Mouse (Mus musculus) hindbrain, postnatal 0 days (tissue): Measurements from ENCODE around the gene Szrd1. TPM values are rescaled to one million over a fixed set of nuclear protein-coding genes. Genes with fewer than 3 reads are reported as not detected.

Experiments used
- ATAC-seq: fragments of 200-750 bp; cut with Nextera tagmentation; 2 replicates; pipeline ENCODE4 v1.8.0; 2017; ENCODE audit warnings: mild to moderate bottlenecking, moderate TSS enrichment, moderate library complexity
- DNase-seq: peaks from one replicate; pipeline ENCODE4 v3.0.0-alpha.2; 2015; ENCODE audit warnings: low spot score
- H3K27ac ChIP-seq: fragments of 300-500 bp; sonication (generic); 2 replicates; pipeline ENCODE4 v1.5.1; 2014; ENCODE audit warnings: mild to moderate bottlenecking
- H3K27me3 ChIP-seq: fragments of 300-500 bp; sonication (generic); 2 replicates; pipeline ENCODE4 v1.6.1; 2014; ENCODE audit warnings: low read length, mixed read lengths; ENCODE audit not compliant: insufficient read depth
- H3K36me3 ChIP-seq: fragments of 300-500 bp; sonication (generic); 2 replicates; pipeline ENCODE4 v1.6.1; 2014; ENCODE audit warnings: low read length, mixed read lengths; ENCODE audit not compliant: insufficient read depth
- H3K4me1 ChIP-seq: fragments of 300-500 bp; sonication (generic); 2 replicates; pipeline ENCODE4 v1.6.1; 2014; ENCODE audit warnings: antibody characterized with exemption, low read length, mixed read lengths; ENCODE audit not compliant: insufficient read depth
- H3K4me2 ChIP-seq: fragments of 300-500 bp; sonication (generic); 2 replicates; pipeline ENCODE4 v1.6.1; 2014; ENCODE audit warnings: low read depth, mild to moderate bottlenecking, low read length, moderate library complexity, mixed read lengths
- H3K4me3 ChIP-seq: fragments of 300-500 bp; sonication (generic); 2 replicates; pipeline ENCODE4 v1.5.1; 2014; ENCODE audit warnings: low read length
- H3K9ac ChIP-seq: fragments of 300-500 bp; sonication (generic); replicated peaks from 2 replicates; pipeline ENCODE4 v1.6.1; 2014; ENCODE audit warnings: mild to moderate bottlenecking, low read length, moderate library complexity, mixed read lengths
- H3K9me3 ChIP-seq: fragments of 300-500 bp; sonication (generic); 2 replicates; pipeline ENCODE4 v1.6.1; 2016; ENCODE audit warnings: low read length, mixed read lengths
- CTCF ChIP-seq: IDR thresholded peaks from 2 replicates; pipeline ENCODE4 v1.5.1; 2016; ENCODE audit warnings: antibody characterized with exemption, control low read depth, low read depth
- WGBS: fragments of 180-500 bp; shearing (Covaris S2); extraction: QIAGEN DNeasy Blood & Tissue Kit; methylation state at CpG from one replicate; pipeline ENCODE4 v1.1.7; 2014; 5-methylcytosine and 5-hydroxymethylcytosine counted together
- polyA plus RNA-seq: library from polyadenylated mRNA; unstranded; fragments of >200 nt; fragmentation: Nextera tagmentation; extraction: Ambion mirVana; gene quantifications from 2 replicates; pipeline ENCODE4 v1.2.1, GENCODE M21; 2015
- total RNA-seq: library from RNA; depleted of rRNA; stranded (reverse); fragments of >200 nt; gene quantifications from 2 replicates; pipeline ENCODE4 v1.2.3, GENCODE M21; 2014

The Szrd1 gene
- total and polyA plus RNA-seq, 2 experiments from 2014 or later: 16.5 to 68.8 TPM

GRCm38 (mm10) chr4:141178500-141178899 lies 38.9 kb upstream of the Szrd1 start:
- WGBS: 37% methylated on average over 4 of the region's 4 CpGs
- H3K36me3 ChIP-seq: peaks cover 11% of the 10 kb centered on the region; the same call in 1 of the 2 replicates

GRCm38 (mm10) chr4:141176328-141176838 lies 36.8 kb upstream of the Szrd1 start:
- H3K4me1 ChIP-seq: no peaks in the 10 kb centered on the region
- H3K36me3 ChIP-seq: peaks cover 19% of the 10 kb centered on the region
- no peaks in the 10 kb centered on the region for H3K9me3 ChIP-seq
- H3K27ac ChIP-seq: peak overlapping the region; percentile 41; the same call in 1 of the 2 replicates
- no peak for TF ChIP-seq CTCF
- H3K9ac ChIP-seq: no peak overlapping the region
- ATAC-seq: no peak
- no peaks in the 10 kb centered on the region for H3K27me3 ChIP-seq
- no peak overlapping the region for H3K4me3 ChIP-seq
- 86% methylated on average over 10 of the region's 10 CpGs for WGBS
- H3K4me2 ChIP-seq: no peak overlapping the region
- DNase-seq: no peak

More at GRCm38 (mm10) chr4:141178500-141178899, 38.9 kb upstream of the Szrd1 start:
- Histone ChIP-seq H3K9me3 (no peaks in the 10 kb centered on the region), H3K27ac (no peak overlapping the region), H3K4me1 (no peaks in the 10 kb centered on the region), H3K27me3 (no peaks in the 10 kb centered on the region), H3K4me3 (no peak overlapping the region), H3K4me2 (no peak overlapping the region), H3K9ac (no peak overlapping the region)
- no peak for TF ChIP-seq CTCF
- DNase-seq (no peak), ATAC-seq (no peak)

GRCm38 (mm10) chr4:141175783-141176182 lies 36.2 kb upstream of the Szrd1 start:
- TF ChIP-seq CTCF: no peak
- Histone ChIP-seq H3K4me2 (no peak overlapping the region), H3K9ac (no peak overlapping the region), H3K27ac (peak overlapping the region; percentile 41; the same call in 1 of the 2 replicates), H3K4me1 (no peaks in the 10 kb centered on the region), H3K4me3 (no peak overlapping the region), H3K27me3 (no peaks in the 10 kb centered on the region), H3K9me3 (no peaks in the 10 kb centered on the region), H3K36me3 (peaks cover 21% of the 10 kb centered on the region)
- WGBS: 60% methylated on average over 5 of the region's 5 CpGs
- DNase-seq (no peak), ATAC-seq (no peak)

GRCm38 (mm10) chr4:141172121-141172520 lies 32.5 kb upstream of the Szrd1 start:
- no peaks in the 10 kb centered on the region for H3K27me3 ChIP-seq
- no peak overlapping the region for H3K27ac ChIP-seq
- H3K4me3 ChIP-seq: no peak overlapping the region
- H3K4me1 ChIP-seq: no peaks in the 10 kb centered on the region
- peaks cover 26% of the 10 kb centered on the region for H3K36me3 ChIP-seq
- H3K9ac ChIP-seq: no peak overlapping the region
- no peak for TF ChIP-seq CTCF
- DNase-seq: no peak
- 89% methylated on average over 8 of the region's 8 CpGs for WGBS
- no peaks in the 10 kb centered on the region for H3K9me3 ChIP-seq
- no peak overlapping the region for H3K4me2 ChIP-seq
- no peak for ATAC-seq

- Histone ChIP-seq H3K27me3 (no peaks in the 10 kb centered on the region), H3K36me3 (peaks cover 22% of the 10 kb centered on the region), H3K4me2 (no peak overlapping the region), H3K9me3 (no peaks in the 10 kb centered on the region), H3K4me3 (no peak overlapping the region), H3K27ac (no peak overlapping the region), H3K9ac (no peak overlapping the region), H3K4me1 (no peaks in the 10 kb centered on the region)
- TF ChIP-seq CTCF: no peak
- DNase-seq (no peak), ATAC-seq (no peak)
- WGBS: 94% methylated on average over 3 of the region's 3 CpGs
Measured at GRCm38 (mm10) chr4:141167156-141167555, 27.6 kb upstream of the Szrd1 start.

GRCm38 (mm10) chr4:141165744-141166292 lies 26.2 kb upstream of the Szrd1 start:
- WGBS: 83% methylated on average over 8 of the region's 8 CpGs

GRCm38 (mm10) chr4:141163729-141164128 lies 24.2 kb upstream of the Szrd1 start:
- 96% methylated on average over 5 of the region's 5 CpGs for WGBS
- Histone ChIP-seq H3K27ac (no peak overlapping the region), H3K4me1 (no peaks in the 10 kb centered on the region), H3K4me2 (no peak overlapping the region), H3K36me3 (peaks cover under 1% of the 10 kb centered on the region; the same call in 1 of the 2 replicates), H3K4me3 (no peak overlapping the region), H3K9me3 (no peaks in the 10 kb centered on the region), H3K27me3 (no peaks in the 10 kb centered on the region), H3K9ac (no peak overlapping the region)
- TF ChIP-seq CTCF: no peak
- DNase-seq: no peak
- no peak for ATAC-seq

More at GRCm38 (mm10) chr4:141165744-141166292, 26.2 kb upstream of the Szrd1 start:
- Histone ChIP-seq H3K36me3 (peaks cover 8% of the 10 kb centered on the region; the same call in 1 of the 2 replicates), H3K4me2 (no peak overlapping the region), H3K4me3 (no peak overlapping the region), H3K9me3 (no peaks in the 10 kb centered on the region), H3K4me1 (no peaks in the 10 kb centered on the region), H3K9ac (no peak overlapping the region), H3K27ac (no peak overlapping the region), H3K27me3 (no peaks in the 10 kb centered on the region)
- no peak for TF ChIP-seq CTCF
- ATAC-seq (no peak), DNase-seq (no peak)
